Mouse (Mus musculus) embryo, embryonic 9.5 days (tissue): Measurements from ENCODE around the gene Tmem53.

Source experiments
- DNase-seq: peaks from one replicate; pipeline ENCODE4 v3.0.0-alpha.2; 2017; ENCODE audit errors: extremely low spot score

Gene Tmem53

GRCm38 (mm10) chr4:117314849-117315500 lies 63.2 kb downstream of the Tmem53 start:
- DNase-seq = no peak

- DNase-seq = no peak
Measured at GRCm38 (mm10) chr4:117316800-117317199, 65.0 kb downstream of the Tmem53 start.

GRCm38 (mm10) chr4:117317701-117318190 lies 66.0 kb downstream of the Tmem53 start:
- peak; percentile 64 for DNase-seq
